Mouse (Mus musculus): Measurements from ENCODE around the gene Nudt4. TPM values are rescaled to one million over a fixed set of nuclear protein-coding genes. Genes with fewer than 3 reads are reported as not detected.
A peak's percentile ranks its signal among the peaks of the same experiment; 100 is the strongest.

Nudt4 gene
- polyA plus RNA-seq, 1 experiment: 36.8 TPM

- peak overlapping the region; percentile 65 for H3K4me3 ChIP-seq
- H3ac ChIP-seq (ENCODE audit: control insufficient read depth, insufficient read length): peak overlapping the region; percentile 89
- TF ChIP-seq POLR2AphosphoS2 (IDR thresholded peaks at IDR 0.05; ENCODE audit: insufficient read length, low read depth): no peak
- TF ChIP-seq CEBPB (IDR thresholded peaks at IDR 0.05; ENCODE audit: insufficient read depth, poor library complexity, severe bottlenecking): no peak
- TF ChIP-seq POLR2A (IDR thresholded peaks at IDR 0.05; ENCODE audit: insufficient read length, low read depth): no peak
- TF ChIP-seq MYOD1 (IDR thresholded peaks at IDR 0.05; ENCODE audit: control insufficient read depth in 1 of 3, insufficient read length in 2 of 3, low read depth in 2 of 3): no peak
- no peak for TF ChIP-seq MYOG (IDR thresholded peaks at IDR 0.05; ENCODE audit: control insufficient read depth in 1 of 3, insufficient read depth in 1 of 3, insufficient read length in 2 of 3, low read depth in 2 of 3)
- H3K4me2 ChIP-seq (ENCODE audit: low read depth): peak overlapping the region; percentile 92
- H3K27me3 ChIP-seq (ENCODE audit: control insufficient read depth, insufficient read depth, insufficient read length): no peaks in the 10 kb centered on the region
- H3K79me2 ChIP-seq (ENCODE audit: control insufficient read depth, insufficient read depth): peaks cover 35% of the 10 kb centered on the region
- H3K36me3 ChIP-seq (ENCODE audit: control insufficient read depth, insufficient read depth): peaks cover under 1% of the 10 kb centered on the region
These were observed 50.0 kb downstream of the Nudt4 start for GRCm38 (mm10) chr10:95513768-95514556.

GRCm38 (mm10) chr10:95512635-95513034 is 51.3 kb downstream of the Nudt4 start:
- TF ChIP-seq REST (IDR thresholded peaks at IDR 0.05; ENCODE audit: insufficient read depth, insufficient read length): no peak
- TF ChIP-seq POLR2A (IDR thresholded peaks at IDR 0.05; ENCODE audit: insufficient read length, low read depth): no peak
- no peak for TF ChIP-seq TCF12 (IDR thresholded peaks at IDR 0.05; ENCODE audit: insufficient read depth, poor library complexity, severe bottlenecking)
- Histone ChIP-seq H3K4me2 (ENCODE audit: low read depth) (no peak overlapping the region), H3K27me3 (ENCODE audit: control insufficient read depth, insufficient read depth, insufficient read length) (no peaks in the 10 kb centered on the region), H3K4me3 (no peak overlapping the region), H3K36me3 (ENCODE audit: control insufficient read depth, insufficient read depth) (no peaks in the 10 kb centered on the region), H3K79me2 (ENCODE audit: control insufficient read depth, insufficient read depth) (peaks cover 21% of the 10 kb centered on the region), H3ac (ENCODE audit: control insufficient read depth, insufficient read length) (no peak overlapping the region)

GRCm38 (mm10) chr10:95509263-95509662 is 54.7 kb downstream of the Nudt4 start:
- no peak overlapping the region for H3K4me3 ChIP-seq
- no peaks in the 10 kb centered on the region for H3K79me2 ChIP-seq (ENCODE audit: control insufficient read depth, insufficient read depth)
- H3K4me2 ChIP-seq (ENCODE audit: low read depth): no peak overlapping the region
- H3K36me3 ChIP-seq (ENCODE audit: control insufficient read depth, insufficient read depth): no peaks in the 10 kb centered on the region
- no peak for TF ChIP-seq MYOG (IDR thresholded peaks at IDR 0.05; ENCODE audit: control insufficient read depth in 1 of 3, insufficient read depth in 1 of 3, insufficient read length in 2 of 3, low read depth in 2 of 3)
- TF ChIP-seq E2F4 (IDR thresholded peaks at IDR 0.05; ENCODE audit: insufficient read depth): no peak
- TF ChIP-seq POLR2AphosphoS2 (IDR thresholded peaks at IDR 0.05; ENCODE audit: insufficient read length, low read depth): no peak
- TF ChIP-seq CEBPB (IDR thresholded peaks at IDR 0.05; ENCODE audit: insufficient read depth, poor library complexity, severe bottlenecking): no peak
- no peak for TF ChIP-seq TCF12 (IDR thresholded peaks at IDR 0.05; ENCODE audit: insufficient read depth, poor library complexity, severe bottlenecking)
- no peak for TF ChIP-seq SRF (IDR thresholded peaks at IDR 0.05; ENCODE audit: control insufficient read depth, insufficient read length, low read depth)
- TF ChIP-seq TCF3 (IDR thresholded peaks at IDR 0.05; ENCODE audit: insufficient read length, low read depth): no peak
- no peak for TF ChIP-seq MAX (IDR thresholded peaks at IDR 0.05; ENCODE audit: low read depth)
- no peak for TF ChIP-seq USF1 (IDR thresholded peaks at IDR 0.05; ENCODE audit: low read depth)
- no peak for TF ChIP-seq REST (IDR thresholded peaks at IDR 0.05; ENCODE audit: insufficient read depth, insufficient read length)
- no peak for TF ChIP-seq POLR2A (IDR thresholded peaks at IDR 0.05; ENCODE audit: insufficient read length, low read depth)
- no peak for TF ChIP-seq MYOD1 (IDR thresholded peaks at IDR 0.05; ENCODE audit: control insufficient read depth in 1 of 3, insufficient read length in 2 of 3, low read depth in 2 of 3)
- no peaks in the 10 kb centered on the region for H3K27me3 ChIP-seq (ENCODE audit: control insufficient read depth, insufficient read depth, insufficient read length)
- no peak overlapping the region for H3ac ChIP-seq (ENCODE audit: control insufficient read depth, insufficient read length)

- no peak overlapping the region for H3K4me3 ChIP-seq
- TF ChIP-seq MAX (IDR thresholded peaks at IDR 0.05; ENCODE audit: low read depth) (no peak), MYOD1 (IDR thresholded peaks at IDR 0.05; ENCODE audit: control insufficient read depth in 1 of 3, insufficient read length in 2 of 3, low read depth in 2 of 3) (no peak), SRF (IDR thresholded peaks at IDR 0.05; ENCODE audit: control insufficient read depth, insufficient read length, low read depth) (no peak), TCF12 (IDR thresholded peaks at IDR 0.05; ENCODE audit: insufficient read depth, poor library complexity, severe bottlenecking) (no peak), USF1 (IDR thresholded peaks at IDR 0.05; ENCODE audit: low read depth) (no peak), E2F4 (IDR thresholded peaks at IDR 0.05; ENCODE audit: insufficient read depth) (no peak), REST (IDR thresholded peaks at IDR 0.05; ENCODE audit: insufficient read depth, insufficient read length) (no peak), CEBPB (IDR thresholded peaks at IDR 0.05; ENCODE audit: insufficient read depth, poor library complexity, severe bottlenecking) (no peak), POLR2A (IDR thresholded peaks at IDR 0.05; ENCODE audit: insufficient read length, low read depth) (no peak), TCF3 (IDR thresholded peaks at IDR 0.05; ENCODE audit: insufficient read length, low read depth) (no peak), MYOG (IDR thresholded peaks at IDR 0.05; ENCODE audit: control insufficient read depth in 1 of 3, insufficient read depth in 1 of 3, insufficient read length in 2 of 3, low read depth in 2 of 3) (no peak), POLR2AphosphoS2 (IDR thresholded peaks at IDR 0.05; ENCODE audit: insufficient read length, low read depth) (no peak)
- H3K4me2 ChIP-seq (ENCODE audit: low read depth): no peak overlapping the region
- H3K36me3 ChIP-seq (ENCODE audit: control insufficient read depth, insufficient read depth): no peaks in the 10 kb centered on the region
- no peaks in the 10 kb centered on the region for H3K79me2 ChIP-seq (ENCODE audit: control insufficient read depth, insufficient read depth)
- H3K27me3 ChIP-seq (ENCODE audit: control insufficient read depth, insufficient read depth, insufficient read length): no peaks in the 10 kb centered on the region
- no peak overlapping the region for H3ac ChIP-seq (ENCODE audit: control insufficient read depth, insufficient read length)
These were observed 55.2 kb downstream of the Nudt4 start for GRCm38 (mm10) chr10:95508793-95509192.

GRCm38 (mm10) chr10:95508126-95508525 is 55.8 kb downstream of the Nudt4 start:
- H3K27me3 ChIP-seq (ENCODE audit: control insufficient read depth, insufficient read depth, insufficient read length): no peaks in the 10 kb centered on the region
- H3K4me3 ChIP-seq: no peak overlapping the region
- H3K79me2 ChIP-seq (ENCODE audit: control insufficient read depth, insufficient read depth): no peaks in the 10 kb centered on the region
- H3K36me3 ChIP-seq (ENCODE audit: control insufficient read depth, insufficient read depth): no peaks in the 10 kb centered on the region
- H3ac ChIP-seq (ENCODE audit: control insufficient read depth, insufficient read length): no peak overlapping the region
- TF ChIP-seq USF1 (IDR thresholded peaks at IDR 0.05; ENCODE audit: low read depth) (no peak), CEBPB (IDR thresholded peaks at IDR 0.05; ENCODE audit: insufficient read depth, poor library complexity, severe bottlenecking) (no peak), E2F4 (IDR thresholded peaks at IDR 0.05; ENCODE audit: insufficient read depth) (no peak), MYOD1 (IDR thresholded peaks at IDR 0.05; ENCODE audit: control insufficient read depth in 1 of 3, insufficient read length in 2 of 3, low read depth in 2 of 3) (no peak), SRF (IDR thresholded peaks at IDR 0.05; ENCODE audit: control insufficient read depth, insufficient read length, low read depth) (no peak), POLR2A (IDR thresholded peaks at IDR 0.05; ENCODE audit: insufficient read length, low read depth) (no peak), POLR2AphosphoS2 (IDR thresholded peaks at IDR 0.05; ENCODE audit: insufficient read length, low read depth) (no peak), REST (IDR thresholded peaks at IDR 0.05; ENCODE audit: insufficient read depth, insufficient read length) (no peak), MYOG (IDR thresholded peaks at IDR 0.05; ENCODE audit: control insufficient read depth in 1 of 3, insufficient read depth in 1 of 3, insufficient read length in 2 of 3, low read depth in 2 of 3) (no peak), TCF3 (IDR thresholded peaks at IDR 0.05; ENCODE audit: insufficient read length, low read depth) (no peak), MAX (IDR thresholded peaks at IDR 0.05; ENCODE audit: low read depth) (no peak), TCF12 (IDR thresholded peaks at IDR 0.05; ENCODE audit: insufficient read depth, poor library complexity, severe bottlenecking) (no peak)
- H3K4me2 ChIP-seq (ENCODE audit: low read depth): no peak overlapping the region

Measured in myocyte (in vitro differentiated cells).